Mouse (Mus musculus) embryonic facial prominence, embryonic 11.5 days (tissue): ENCODE results near the gene Git2. TPM values are rescaled to one million over a fixed set of nuclear protein-coding genes. Genes with fewer than 3 reads are reported as not detected.

Source experiments
- ATAC-seq: fragments of 200-750 bp; cut with Nextera tagmentation; replicated peaks from 2 replicates; pipeline ENCODE4 v1.8.0; 2017; ENCODE audit warnings: low read depth; ENCODE audit not compliant: insufficient number of reproducible peaks, low FRiP score, low TSS enrichment
- DNase-seq: peaks from one replicate; pipeline ENCODE4 v3.0.0-alpha.2; 2015; ENCODE audit warnings: low spot score
- H3K27ac ChIP-seq: fragments of 300-500 bp; sonication (generic); replicated peaks from 2 replicates; pipeline ENCODE4 v1.5.1; 2014; ENCODE audit warnings: mild to moderate bottlenecking, low read depth, low read length, control low read depth
- H3K27me3 ChIP-seq: fragments of 300-500 bp; sonication (generic); 2 replicates; pipeline ENCODE4 v1.6.1; 2014; ENCODE audit warnings: mild to moderate bottlenecking, low read length, moderate library complexity, mixed read lengths; ENCODE audit not compliant: control insufficient read depth, insufficient read depth
- H3K36me3 ChIP-seq: fragments of 300-500 bp; sonication (generic); replicated peaks from 2 replicates; pipeline ENCODE4 v1.6.1; 2014; ENCODE audit warnings: low read depth, mild to moderate bottlenecking, low read length, moderate library complexity, mixed read lengths; ENCODE audit not compliant: control insufficient read depth, insufficient read depth
- H3K4me1 ChIP-seq: fragments of 300-500 bp; sonication (generic); 2 replicates; pipeline ENCODE4 v1.6.1; 2014; ENCODE audit warnings: low read length, mixed read lengths; ENCODE audit not compliant: control insufficient read depth, insufficient read depth
- H3K4me2 ChIP-seq: fragments of 300-500 bp; sonication (generic); 2 replicates; pipeline ENCODE4 v1.6.1; 2014; ENCODE audit warnings: low read depth, mild to moderate bottlenecking, control low read depth, low read length, moderate library complexity
- H3K4me3 ChIP-seq: fragments of 300-500 bp; sonication (generic); 2 replicates; pipeline ENCODE4 v1.5.1; 2014; ENCODE audit warnings: low read depth, low read length, control low read depth
- H3K9ac ChIP-seq: fragments of 300-500 bp; sonication (generic); replicated peaks from 2 replicates; pipeline ENCODE4 v1.6.1; 2014; ENCODE audit warnings: mild to moderate bottlenecking, control low read depth, low read length
- H3K9me3 ChIP-seq: fragments of 300-500 bp; sonication (generic); replicated peaks from 2 replicates; pipeline ENCODE4 v1.6.1; 2016; ENCODE audit warnings: mild to moderate bottlenecking, low read length, inconsistent platforms, mixed read lengths; ENCODE audit not compliant: control insufficient read depth
- WGBS: fragments of 180-500 bp; shearing (Covaris S2); extraction: QIAGEN DNeasy Blood & Tissue Kit; methylation state at CpG from one replicate; pipeline ENCODE4 v1.1.7; 2014; 5-methylcytosine and 5-hydroxymethylcytosine counted together
- polyA plus RNA-seq: library from polyadenylated mRNA; unstranded; fragments of >200 nt; fragmentation: Nextera tagmentation; extraction: Ambion mirVana; gene quantifications from 2 replicates; pipeline ENCODE4 v1.2.1, GENCODE M21; 2014

Gene Git2
- polyA plus RNA-seq, 1 experiment from 2014 or later: 37.7 TPM

DNA sequence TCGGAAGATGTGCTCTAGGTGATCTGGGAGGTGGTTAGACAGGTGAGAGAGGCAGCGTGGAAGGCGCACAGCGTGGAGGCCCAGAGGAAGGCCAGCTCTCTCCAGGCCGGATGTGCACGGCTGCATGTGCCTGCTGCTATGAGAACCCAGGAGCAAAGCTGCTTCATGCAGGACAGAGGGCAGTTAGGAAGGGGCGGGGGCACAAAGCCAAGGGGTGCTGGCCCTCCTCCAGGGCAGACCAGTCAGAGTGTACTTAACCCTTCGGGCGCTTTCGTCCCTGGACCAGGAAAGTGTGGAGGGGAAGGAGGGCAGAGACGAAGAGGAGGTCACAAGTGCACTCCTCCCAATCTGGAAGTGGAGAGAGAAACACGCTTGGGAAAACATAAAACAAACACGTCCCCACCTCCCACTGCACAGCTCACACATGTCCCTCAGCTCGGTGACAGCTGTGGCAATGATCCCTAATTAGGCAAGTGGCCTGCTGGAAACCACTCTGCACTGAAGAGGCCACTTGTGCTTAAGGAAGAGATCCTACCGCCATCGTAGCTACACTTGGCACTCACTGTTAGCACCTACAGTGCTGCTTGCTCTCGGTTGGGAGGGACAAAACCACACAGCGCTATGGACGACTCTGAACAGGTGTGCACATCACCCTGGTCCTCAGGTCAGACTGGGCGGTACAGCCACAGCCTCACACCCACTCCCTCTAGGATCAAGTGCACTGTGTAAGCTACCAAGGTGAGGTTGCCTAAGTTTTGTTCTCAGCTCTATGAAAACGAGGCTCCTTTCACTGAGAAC lies 38.0 kb downstream of the Git2 start:
- Histone ChIP-seq H3K4me1 (no peaks in the 10 kb centered on the region), H3K27me3 (no peaks in the 10 kb centered on the region), H3K27ac (no peak overlapping the region), H3K4me2 (no peak overlapping the region), H3K9me3 (no peaks in the 10 kb centered on the region), H3K36me3 (peaks cover 2% of the 10 kb centered on the region; the same call in 1 of the 2 replicates), H3K9ac (no peak overlapping the region), H3K4me3 (no peak overlapping the region)
- DNase-seq (no peak), ATAC-seq (0 out of 2 replicates have a peak, but pooled peaks have one; percentile 25)
- WGBS: 81% methylated on average over 21 of the region's 21 CpGs

DNA sequence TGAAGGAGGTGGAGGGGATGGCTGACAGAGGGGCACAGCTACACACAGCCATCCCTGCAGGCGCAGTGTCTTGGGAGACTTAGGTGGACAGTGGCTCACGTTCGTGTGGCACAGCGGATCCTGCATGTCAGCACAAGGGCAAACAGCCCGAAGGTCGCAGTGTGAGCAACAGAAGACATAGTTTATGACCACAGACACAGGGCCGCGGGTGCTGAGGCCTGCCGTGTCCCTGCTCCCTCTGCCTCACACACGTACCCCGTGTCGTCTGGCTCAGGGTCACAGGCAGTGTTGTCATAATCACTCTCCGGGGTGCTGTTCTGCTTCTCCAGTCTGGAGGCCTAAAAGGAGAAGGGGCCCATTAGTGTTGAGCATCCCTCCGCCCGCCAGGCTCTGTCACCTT lies 41.7 kb downstream of the Git2 start:
- Histone ChIP-seq H3K36me3 (peaks cover 2% of the 10 kb centered on the region; the same call in 1 of the 2 replicates), H3K9me3 (no peaks in the 10 kb centered on the region), H3K9ac (no peak overlapping the region), H3K27me3 (no peaks in the 10 kb centered on the region), H3K4me3 (no peak overlapping the region), H3K4me1 (0 out of 2 replicates have a peak, but pooled peaks cover 2% of the 10 kb centered on the region), H3K4me2 (no peak overlapping the region), H3K27ac (no peak overlapping the region)
- DNase-seq (no peak), ATAC-seq (no peak)
- 96% methylated on average over 15 of the region's 15 CpGs for WGBS

DNA sequence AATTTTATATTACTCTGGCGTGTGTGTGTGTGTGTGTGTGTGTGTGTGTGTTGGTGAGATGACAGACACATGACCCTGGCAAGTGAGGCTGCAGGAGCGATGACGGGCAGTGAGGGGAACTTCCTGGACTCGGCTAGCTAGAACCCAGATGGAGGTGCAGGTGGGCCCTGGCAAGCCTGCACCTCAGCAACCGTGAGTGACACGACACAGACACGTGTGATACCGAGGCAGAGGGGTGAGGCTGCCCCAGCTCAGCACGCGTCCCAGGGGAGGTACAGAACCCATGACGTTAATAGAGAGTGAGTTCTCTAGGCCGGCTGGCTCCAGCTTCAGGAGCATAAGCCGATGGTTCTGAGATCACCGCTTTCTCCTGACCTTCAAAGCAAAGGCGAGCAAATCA lies 43.3 kb downstream of the Git2 start:
- peaks cover 2% of the 10 kb centered on the region; the same call in 1 of the 2 replicates for H3K36me3 ChIP-seq
- 81% methylated on average over 15 of the region's 15 CpGs for WGBS

DNA sequence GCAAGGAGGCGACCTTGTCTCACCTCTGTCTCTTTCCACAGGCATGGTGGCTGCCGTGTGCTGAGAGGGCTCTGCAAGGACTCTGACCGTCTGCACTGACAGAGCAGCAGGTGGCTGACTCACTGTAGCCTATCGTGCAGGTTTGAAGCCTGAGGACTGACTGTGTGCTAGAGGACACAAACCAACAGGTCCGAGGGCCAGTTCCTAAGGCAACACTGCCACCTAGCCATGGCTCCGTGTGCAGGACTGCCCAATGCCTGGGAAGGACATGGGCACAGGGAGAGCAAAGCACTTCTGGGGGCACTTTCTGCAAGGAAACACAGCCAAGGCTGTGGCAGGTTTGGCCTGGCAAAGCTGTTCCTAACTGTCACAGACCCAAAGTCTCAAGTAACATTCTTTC lies 43.8 kb downstream of the Git2 start:
- ATAC-seq: no peak
- no peak for DNase-seq
- WGBS: 63% methylated on average over 6 of the region's 6 CpGs
- Histone ChIP-seq H3K9me3 (no peaks in the 10 kb centered on the region), H3K4me1 (0 out of 2 replicates have a peak, but pooled peaks cover 2% of the 10 kb centered on the region), H3K4me3 (no peak overlapping the region), H3K27ac (no peak overlapping the region), H3K36me3 (peaks cover 2% of the 10 kb centered on the region; the same call in 1 of the 2 replicates), H3K27me3 (no peaks in the 10 kb centered on the region), H3K4me2 (no peak overlapping the region), H3K9ac (no peak overlapping the region)

More for the DNA sequence above, 43.3 kb downstream of the Git2 start:
- ATAC-seq (no peak), DNase-seq (no peak)
- Histone ChIP-seq H3K4me3 (no peak overlapping the region), H3K27ac (no peak overlapping the region), H3K9me3 (no peaks in the 10 kb centered on the region), H3K9ac (no peak overlapping the region), H3K4me1 (0 out of 2 replicates have a peak, but pooled peaks cover 2% of the 10 kb centered on the region), H3K27me3 (no peaks in the 10 kb centered on the region), H3K4me2 (no peak overlapping the region)

- WGBS: 31% methylated on average over 10 of the region's 10 CpGs
- H3K27ac ChIP-seq: no peak overlapping the region
- H3K9ac ChIP-seq: no peak overlapping the region
- H3K9me3 ChIP-seq: no peaks in the 10 kb centered on the region
- ATAC-seq (peak; percentile 68; the same call in 1 of the 2 replicates), DNase-seq (peak; percentile 59)
- H3K36me3 ChIP-seq: peaks cover 2% of the 10 kb centered on the region; the same call in 1 of the 2 replicates
- H3K4me3 ChIP-seq: no peak overlapping the region
- H3K27me3 ChIP-seq: no peaks in the 10 kb centered on the region
- 0 out of 2 replicates have a peak, but pooled peaks cover 2% of the 10 kb centered on the region for H3K4me1 ChIP-seq
- H3K4me2 ChIP-seq: no peak overlapping the region
Measured at GRCm38 (mm10) chr5:114730129-114730528, 45.2 kb downstream of the Git2 start.

DNA sequence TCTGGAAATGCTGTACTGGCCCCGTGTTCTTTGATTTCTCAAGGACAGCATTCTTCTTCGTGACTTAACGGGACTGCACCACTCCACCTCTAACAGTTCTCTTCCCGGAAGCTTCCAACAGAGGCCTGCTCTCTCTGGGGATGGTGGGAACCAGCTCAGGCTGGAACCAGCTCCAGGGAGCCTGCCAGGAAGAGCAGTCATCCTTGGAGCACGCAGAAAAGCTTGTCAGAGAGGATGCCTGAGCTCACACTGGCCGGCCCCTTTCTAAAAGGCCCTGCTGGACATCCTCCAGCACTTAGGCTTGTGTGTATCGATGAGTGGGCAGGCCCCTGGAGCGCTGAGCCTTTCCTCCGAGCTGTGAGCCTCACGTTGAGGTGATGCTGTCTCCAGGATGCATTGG lies 47.2 kb downstream of the Git2 start:
- WGBS: 85% methylated on average over 10 of the region's 10 CpGs
- H3K9me3 ChIP-seq: no peaks in the 10 kb centered on the region
- ATAC-seq (no peak), DNase-seq (no peak)
- H3K27me3 ChIP-seq: no peaks in the 10 kb centered on the region
- no peak overlapping the region for H3K9ac ChIP-seq
- no peak overlapping the region for H3K27ac ChIP-seq
- no peak overlapping the region for H3K4me3 ChIP-seq
- H3K4me2 ChIP-seq: no peak overlapping the region
- 0 out of 2 replicates have a peak, but pooled peaks cover 2% of the 10 kb centered on the region for H3K4me1 ChIP-seq
- H3K36me3 ChIP-seq: no peaks in the 10 kb centered on the region; the same call in 1 of the 2 replicates

GRCm38 (mm10) chr5:114722846-114723245 lies 52.5 kb downstream of the Git2 start:
- no peaks in the 10 kb centered on the region for H3K9me3 ChIP-seq
- H3K4me2 ChIP-seq: no peak overlapping the region
- no peaks in the 10 kb centered on the region for H3K27me3 ChIP-seq
- H3K36me3 ChIP-seq: peaks cover 13% of the 10 kb centered on the region
- ATAC-seq: no peak
- H3K27ac ChIP-seq: no peak overlapping the region
- 94% methylated on average over 13 of the region's 13 CpGs for WGBS
- no peak overlapping the region for H3K4me3 ChIP-seq
- DNase-seq: no peak
- H3K4me1 ChIP-seq: no peaks in the 10 kb centered on the region
- no peak overlapping the region for H3K9ac ChIP-seq

DNA sequence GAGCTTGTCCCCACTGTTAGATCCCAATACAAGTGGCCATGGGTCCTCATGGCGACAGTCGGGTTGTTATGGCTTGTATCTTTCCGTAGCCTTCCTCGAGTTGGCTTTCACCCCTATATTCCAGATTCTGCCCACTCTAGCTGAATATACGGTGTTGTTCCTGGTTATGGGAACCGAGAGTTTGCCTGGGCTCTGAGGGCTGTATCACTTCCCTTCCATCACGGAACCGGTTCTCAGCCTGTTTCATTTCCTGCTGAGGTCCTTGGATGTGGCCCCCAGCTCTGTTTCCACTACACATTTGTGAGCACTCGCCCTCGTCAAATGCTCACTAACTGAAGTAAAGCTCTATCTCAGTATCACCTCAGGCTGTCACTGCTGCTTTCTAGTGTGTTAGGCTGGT lies 53.3 kb downstream of the Git2 start:
- DNase-seq (no peak), ATAC-seq (no peak)
- WGBS: 86% methylated on average over 10 of the region's 10 CpGs
- Histone ChIP-seq H3K4me1 (no peaks in the 10 kb centered on the region), H3K9ac (no peak overlapping the region), H3K4me3 (no peak overlapping the region), H3K27me3 (no peaks in the 10 kb centered on the region), H3K4me2 (no peak overlapping the region), H3K9me3 (no peaks in the 10 kb centered on the region), H3K27ac (no peak overlapping the region), H3K36me3 (peaks cover 16% of the 10 kb centered on the region)
